Mouse (Mus musculus): ENCODE measurements at regions not wholly inside any gene's neighbourhood (a gene's known extent, or its start where the extent isn't known, plus 50 kb on each side); places are given as distances from the start of the nearest gene placed in this dataset.
A peak's percentile ranks its signal among the peaks of the same experiment; 100 is the strongest.

DNA sequence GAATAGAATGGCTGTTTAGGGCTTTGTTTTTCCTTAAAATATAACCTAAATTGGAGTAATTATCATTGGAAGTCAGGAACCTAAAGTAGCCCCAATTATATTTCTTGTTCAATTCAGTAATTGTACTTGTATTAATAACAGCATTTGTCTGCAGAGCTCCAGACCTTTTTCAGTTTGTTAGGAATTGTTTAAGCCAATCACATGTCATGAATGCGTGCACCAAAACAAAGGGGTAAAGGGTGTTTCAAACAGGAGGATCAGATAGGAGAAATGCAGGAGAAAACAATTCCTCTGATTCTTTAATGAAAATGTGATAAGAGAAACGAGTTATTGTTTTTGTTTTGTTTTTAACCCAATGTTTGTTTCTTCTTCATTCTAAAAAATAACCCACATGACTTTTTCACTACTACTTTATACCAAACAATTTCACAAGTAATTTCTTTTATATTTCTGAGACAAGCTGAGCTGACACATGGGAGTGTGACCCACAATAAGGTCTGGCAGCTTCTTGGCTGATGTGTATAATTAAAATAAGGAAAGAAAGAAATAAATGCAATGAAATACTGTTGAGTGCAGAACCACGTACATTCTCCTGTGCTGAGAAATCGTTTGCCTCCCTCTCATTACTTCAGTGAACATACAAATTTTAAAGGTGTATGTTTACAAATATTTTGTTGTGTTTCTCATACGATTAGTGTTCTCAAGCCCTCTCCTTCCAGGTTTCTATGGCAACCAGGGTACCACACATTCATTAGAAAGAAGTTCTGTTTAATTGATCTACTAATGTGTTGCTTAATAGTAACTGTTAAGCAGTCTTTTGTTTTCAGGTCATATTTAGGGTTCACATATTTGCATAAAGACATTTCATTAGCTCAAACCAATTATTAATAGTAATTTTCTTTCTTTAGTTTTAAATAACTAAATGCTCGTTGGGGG lies 397.7 kb downstream of the Isl1 start:
- no peak overlapping the region for H3K4me3 ChIP-seq (ENCODE audit: low read depth, low read length)
- DNase-seq (ENCODE audit: low spot score) (no peak), ATAC-seq (ENCODE audit: low read depth) (no peak)
- H3K36me3 ChIP-seq (ENCODE audit: control insufficient read depth, insufficient read depth, low read length) = no peaks in the 10 kb centered on the region
- 73% methylated on average over 6 of the region's 6 CpGs for WGBS
- no peaks in the 10 kb centered on the region for H3K27me3 ChIP-seq (replicated peaks; ENCODE audit: control insufficient read depth, insufficient read depth, low read length)
- H3K4me1 ChIP-seq (ENCODE audit: control insufficient read depth, insufficient read depth, low read length) = no peaks in the 10 kb centered on the region
- H3K27ac ChIP-seq (replicated peaks; ENCODE audit: low read depth, low read length) = no peak overlapping the region
- no peak overlapping the region for H3K4me2 ChIP-seq (ENCODE audit: low read depth, low read length)
- no peaks in the 10 kb centered on the region for H3K9me3 ChIP-seq (ENCODE audit: control insufficient read depth, low read length)
- H3K9ac ChIP-seq (ENCODE audit: low read depth, low read length) = no peak overlapping the region

- Histone ChIP-seq H3K9me3 (ENCODE audit: control insufficient read depth, low read length) (no peaks in the 10 kb centered on the region), H3K4me1 (ENCODE audit: control insufficient read depth, insufficient read depth, low read length) (no peaks in the 10 kb centered on the region), H3K9ac (ENCODE audit: low read depth, low read length) (no peak overlapping the region), H3K27me3 (replicated peaks; ENCODE audit: control insufficient read depth, insufficient read depth, low read length) (no peaks in the 10 kb centered on the region), H3K4me3 (ENCODE audit: low read depth, low read length) (no peak overlapping the region), H3K27ac (replicated peaks; ENCODE audit: low read depth, low read length) (no peak overlapping the region), H3K4me2 (ENCODE audit: low read depth, low read length) (no peak overlapping the region), H3K36me3 (ENCODE audit: control insufficient read depth, insufficient read depth, low read length) (no peaks in the 10 kb centered on the region)
- WGBS = 44% methylated on average over 8 of the region's 8 CpGs
- ATAC-seq (ENCODE audit: low read depth) = no peak
- peak; percentile 5 for DNase-seq (ENCODE audit: low spot score)
Observed at GRCm38 (mm10) chr13:115910866-115911449, 398.5 kb downstream of the Isl1 start.

GRCm38 (mm10) chr13:115880616-115881015 lies 428.9 kb downstream of the Isl1 start:
- H3K36me3 ChIP-seq (ENCODE audit: control insufficient read depth, insufficient read depth, low read length) = no peaks in the 10 kb centered on the region
- no peak overlapping the region for H3K9ac ChIP-seq (ENCODE audit: low read depth, low read length)
- ATAC-seq (ENCODE audit: low read depth) (no peak), DNase-seq (ENCODE audit: low spot score) (no peak)
- no peaks in the 10 kb centered on the region for H3K9me3 ChIP-seq (ENCODE audit: control insufficient read depth, low read length)
- no peak overlapping the region for H3K27ac ChIP-seq (replicated peaks; ENCODE audit: low read depth, low read length)
- WGBS = 72% methylated on average over 1 of the region's 1 CpGs
- H3K27me3 ChIP-seq (replicated peaks; ENCODE audit: control insufficient read depth, insufficient read depth, low read length) = no peaks in the 10 kb centered on the region
- no peak overlapping the region for H3K4me2 ChIP-seq (ENCODE audit: low read depth, low read length)
- H3K4me3 ChIP-seq (ENCODE audit: low read depth, low read length) = no peak overlapping the region
- H3K4me1 ChIP-seq (ENCODE audit: control insufficient read depth, insufficient read depth, low read length) = no peaks in the 10 kb centered on the region

DNA sequence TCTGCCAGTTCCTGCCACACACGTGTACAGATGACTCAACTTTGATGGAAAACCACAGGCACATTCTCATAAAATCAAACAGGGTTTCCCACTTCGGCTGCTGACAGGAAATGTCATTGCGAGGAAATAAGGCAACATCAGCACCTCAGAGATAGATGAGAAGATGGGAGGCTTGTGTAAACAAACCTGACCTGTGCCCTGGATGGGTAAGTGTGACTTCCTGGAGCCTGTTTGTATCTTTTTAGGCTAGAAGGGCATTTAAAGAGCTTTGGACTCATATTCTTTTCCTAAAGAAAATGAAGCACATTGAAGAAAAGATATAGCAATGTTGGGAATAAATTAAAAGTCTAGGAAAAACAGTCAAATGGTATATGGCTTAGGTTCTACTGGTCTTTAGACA lies 449.0 kb downstream of the Isl1 start:
- Histone ChIP-seq H3K9ac (ENCODE audit: low read depth, low read length) (no peak overlapping the region), H3K27me3 (replicated peaks; ENCODE audit: control insufficient read depth, insufficient read depth, low read length) (no peaks in the 10 kb centered on the region), H3K4me1 (ENCODE audit: control insufficient read depth, insufficient read depth, low read length) (no peaks in the 10 kb centered on the region), H3K9me3 (ENCODE audit: control insufficient read depth, low read length) (no peaks in the 10 kb centered on the region), H3K4me2 (ENCODE audit: low read depth, low read length) (no peak overlapping the region), H3K27ac (replicated peaks; ENCODE audit: low read depth, low read length) (no peak overlapping the region), H3K36me3 (ENCODE audit: control insufficient read depth, insufficient read depth, low read length) (no peaks in the 10 kb centered on the region), H3K4me3 (ENCODE audit: low read depth, low read length) (no peak overlapping the region)
- DNase-seq (ENCODE audit: low spot score) = no peak
- WGBS = 30% methylated on average over 3 of the region's 3 CpGs
- no peak for ATAC-seq (ENCODE audit: low read depth)

- H3K4me3 ChIP-seq (ENCODE audit: low read depth, low read length) = no peak overlapping the region
- no peak overlapping the region for H3K9ac ChIP-seq (ENCODE audit: low read depth, low read length)
- no peak overlapping the region for H3K27ac ChIP-seq (replicated peaks; ENCODE audit: low read depth, low read length)
- no peak for DNase-seq (ENCODE audit: low spot score)
- H3K36me3 ChIP-seq (ENCODE audit: control insufficient read depth, insufficient read depth, low read length) = no peaks in the 10 kb centered on the region
- no peaks in the 10 kb centered on the region for H3K4me1 ChIP-seq (ENCODE audit: control insufficient read depth, insufficient read depth, low read length)
- 63% methylated on average over 4 of the region's 4 CpGs for WGBS
- ATAC-seq (ENCODE audit: low read depth) = no peak
- H3K9me3 ChIP-seq (ENCODE audit: control insufficient read depth, low read length) = no peaks in the 10 kb centered on the region
- H3K4me2 ChIP-seq (ENCODE audit: low read depth, low read length) = no peak overlapping the region
- H3K27me3 ChIP-seq (replicated peaks; ENCODE audit: control insufficient read depth, insufficient read depth, low read length) = no peaks in the 10 kb centered on the region
Observed at GRCm38 (mm10) chr13:115856632-115857031, 452.9 kb downstream of the Isl1 start.

- 67% methylated on average over 3 of the region's 3 CpGs for WGBS
- ATAC-seq (ENCODE audit: low read depth) (no peak), DNase-seq (ENCODE audit: low spot score) (no peak)
- Histone ChIP-seq H3K27me3 (replicated peaks; ENCODE audit: control insufficient read depth, insufficient read depth, low read length) (no peaks in the 10 kb centered on the region), H3K36me3 (ENCODE audit: control insufficient read depth, insufficient read depth, low read length) (no peaks in the 10 kb centered on the region), H3K9me3 (ENCODE audit: control insufficient read depth, low read length) (no peaks in the 10 kb centered on the region), H3K4me1 (ENCODE audit: control insufficient read depth, insufficient read depth, low read length) (no peaks in the 10 kb centered on the region), H3K9ac (ENCODE audit: low read depth, low read length) (no peak overlapping the region), H3K4me2 (ENCODE audit: low read depth, low read length) (no peak overlapping the region), H3K27ac (replicated peaks; ENCODE audit: low read depth, low read length) (no peak overlapping the region), H3K4me3 (ENCODE audit: low read depth, low read length) (no peak overlapping the region)
Observed at GRCm38 (mm10) chr13:115852689-115853356, 456.7 kb downstream of the Isl1 start.

DNA sequence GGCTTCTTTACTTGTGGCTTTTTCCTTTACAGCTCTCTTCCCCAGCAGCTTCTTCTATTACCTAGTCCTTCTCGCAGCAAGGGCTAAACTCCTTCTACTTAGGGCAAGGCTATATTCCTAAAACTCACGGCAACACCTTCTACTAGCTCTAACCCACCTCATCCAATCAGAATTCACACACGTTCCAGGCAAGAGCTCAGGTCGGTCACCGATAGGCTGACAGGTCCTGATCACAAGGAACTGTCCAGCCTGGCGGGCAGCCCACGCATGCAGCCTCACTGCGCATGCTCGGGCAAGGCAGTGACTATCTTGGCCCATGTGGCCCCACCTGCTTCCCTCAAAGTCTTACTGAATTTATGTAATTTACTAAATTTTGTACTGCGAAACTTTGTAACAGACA lies 466.4 kb downstream of the Isl1 start:
- Histone ChIP-seq H3K4me3 (ENCODE audit: low read depth, low read length) (no peak overlapping the region), H3K27me3 (replicated peaks; ENCODE audit: control insufficient read depth, insufficient read depth, low read length) (no peaks in the 10 kb centered on the region), H3K4me2 (ENCODE audit: low read depth, low read length) (no peak overlapping the region), H3K9ac (ENCODE audit: low read depth, low read length) (no peak overlapping the region), H3K4me1 (ENCODE audit: control insufficient read depth, insufficient read depth, low read length) (no peaks in the 10 kb centered on the region), H3K27ac (replicated peaks; ENCODE audit: low read depth, low read length) (no peak overlapping the region), H3K36me3 (ENCODE audit: control insufficient read depth, insufficient read depth, low read length) (no peaks in the 10 kb centered on the region), H3K9me3 (ENCODE audit: control insufficient read depth, low read length) (no peaks in the 10 kb centered on the region)
- 59% methylated on average over 10 of the region's 10 CpGs for WGBS
- no peak for DNase-seq (ENCODE audit: low spot score)
- ATAC-seq (ENCODE audit: low read depth) = no peak

DNA sequence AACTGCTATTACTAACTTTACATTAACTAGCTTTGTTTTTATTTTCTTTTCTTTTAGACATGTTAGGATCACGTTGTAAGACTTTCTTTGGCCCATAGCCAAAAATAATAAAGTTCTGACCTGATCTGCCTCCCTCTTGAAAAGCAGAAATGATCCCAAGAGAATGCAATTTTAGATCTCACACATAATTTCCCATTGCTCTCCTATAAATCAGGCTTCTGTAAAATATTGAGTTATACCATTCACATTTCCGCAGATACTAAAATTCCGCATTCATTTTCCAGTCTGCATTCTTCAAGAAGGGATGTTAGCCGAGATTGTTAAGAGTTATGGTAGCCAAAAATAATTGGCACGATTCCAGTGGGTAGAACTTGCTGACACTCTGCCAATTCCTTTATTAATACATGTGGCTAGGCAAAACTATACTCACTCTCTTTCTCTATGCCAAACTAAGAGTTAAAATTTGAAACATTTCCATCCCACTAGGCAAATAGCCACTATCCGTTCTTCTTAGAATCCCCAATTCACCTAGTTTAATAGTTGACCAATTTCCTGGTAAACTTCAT lies 473.2 kb downstream of the Isl1 start:
- Histone ChIP-seq H3K27me3 (replicated peaks; ENCODE audit: control insufficient read depth, insufficient read depth, low read length) (no peaks in the 10 kb centered on the region), H3K4me2 (ENCODE audit: low read depth, low read length) (no peak overlapping the region), H3K9me3 (ENCODE audit: control insufficient read depth, low read length) (no peaks in the 10 kb centered on the region), H3K4me1 (ENCODE audit: control insufficient read depth, insufficient read depth, low read length) (peaks cover 9% of the 10 kb centered on the region; the same call in 1 of the 2 replicates), H3K9ac (ENCODE audit: low read depth, low read length) (no peak overlapping the region), H3K36me3 (ENCODE audit: control insufficient read depth, insufficient read depth, low read length) (no peaks in the 10 kb centered on the region), H3K4me3 (ENCODE audit: low read depth, low read length) (no peak overlapping the region), H3K27ac (replicated peaks; ENCODE audit: low read depth, low read length) (no peak overlapping the region)
- ATAC-seq (ENCODE audit: low read depth) = peak; percentile 33; the same call in 1 of the 2 replicates
- 37% methylated on average over 6 of the region's 6 CpGs for WGBS
- DNase-seq (ENCODE audit: low spot score) = peak; percentile 70

All from embryonic facial prominence, embryonic 14.5 days (tissue).